Mouse (Mus musculus) left cerebral cortex, postnatal 36 days (tissue): ENCODE results near the gene Cd24a. TPM values are rescaled to one million over a fixed set of nuclear protein-coding genes. Genes with fewer than 3 reads are reported as not detected.

Experiments used
- DNase-seq, 2 experiments: peaks; one replicate each; pipeline ENCODE4 v3.0.0; 2021 to 2022; ENCODE audit warnings: low spot score in 2 of 2, mixed read lengths in 1 of 2
- intact Hi-C: fragments of 180-260 bp; cut with DNase I; formaldehyde crosslinking; loops from one replicate; pipeline ENCODE4 v1.15.1; 2025
- total RNA-seq, 2 experiments: library from RNA; stranded (reverse); gene quantifications; 2 replicates each; pipeline ENCODE4 v1.2.3; 2021

Cd24a gene
- total RNA-seq, 2 experiments from 2014 or later: 8.3 to 9.0 TPM

- intact Hi-C loops: no loop called here
- DNase-seq: no peak
Measured at GRCm38 (mm10) chr10:43619059-43619531, 41.0 kb downstream of the Cd24a start.

GRCm38 (mm10) chr10:43619939-43620338 is 41.9 kb downstream of the Cd24a start:
- no peak for DNase-seq
- intact Hi-C loops: no loop called here

DNA sequence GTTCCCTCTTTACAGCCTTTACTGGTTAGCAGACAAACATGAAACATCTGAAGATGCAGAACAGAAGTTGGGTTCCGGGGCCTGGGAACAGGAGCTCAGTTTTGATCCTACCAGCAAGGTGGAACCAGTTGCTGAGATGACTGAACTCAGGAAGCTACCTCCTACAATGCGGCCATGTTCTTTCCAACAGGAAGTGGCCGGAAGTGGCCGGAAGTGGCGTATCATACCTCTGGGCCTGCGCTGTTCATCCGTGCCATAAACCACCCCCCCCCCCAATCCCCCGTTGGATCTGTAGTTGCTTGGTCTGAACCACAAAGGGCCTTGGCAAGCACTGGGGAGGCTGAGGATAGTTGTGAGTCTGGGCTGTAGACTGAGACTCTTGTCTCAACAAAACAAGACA is 45.4 kb downstream of the Cd24a start:
- DNase-seq: no peak
- intact Hi-C loops: no loop called here

- intact Hi-C loops: no loop called here
- DNase-seq: no peak
Measured at GRCm38 (mm10) chr10:43624362-43624761, 46.3 kb downstream of the Cd24a start.

GRCm38 (mm10) chr10:43624791-43625398 is 46.8 kb downstream of the Cd24a start:
- no peak for DNase-seq
- intact Hi-C loops: no loop called here

DNA sequence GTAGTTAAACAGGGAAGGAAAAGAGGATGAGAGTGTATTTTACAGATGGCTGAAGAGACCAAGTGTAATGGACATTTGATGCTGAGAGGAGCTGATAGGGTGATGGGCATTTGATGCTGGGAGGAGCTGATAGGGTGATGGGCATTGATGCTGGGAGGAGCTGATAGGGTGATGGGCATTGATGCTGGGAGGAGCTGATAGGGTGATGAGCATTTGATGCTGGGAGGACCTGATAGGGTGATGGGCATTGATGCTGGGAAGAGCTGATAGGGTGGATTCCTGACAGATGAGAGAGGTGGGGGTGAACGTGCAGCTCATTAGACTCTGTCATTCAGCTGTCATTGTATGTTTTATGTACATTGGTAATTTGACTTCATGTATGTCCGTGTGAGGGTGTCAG is 47.5 kb downstream of the Cd24a start:
- intact Hi-C loops: no loop called here
- DNase-seq: no peak

GRCm38 (mm10) chr10:43629216-43629615 is 51.1 kb downstream of the Cd24a start:
- no peak for DNase-seq
- intact Hi-C loops: no loop called here

DNA sequence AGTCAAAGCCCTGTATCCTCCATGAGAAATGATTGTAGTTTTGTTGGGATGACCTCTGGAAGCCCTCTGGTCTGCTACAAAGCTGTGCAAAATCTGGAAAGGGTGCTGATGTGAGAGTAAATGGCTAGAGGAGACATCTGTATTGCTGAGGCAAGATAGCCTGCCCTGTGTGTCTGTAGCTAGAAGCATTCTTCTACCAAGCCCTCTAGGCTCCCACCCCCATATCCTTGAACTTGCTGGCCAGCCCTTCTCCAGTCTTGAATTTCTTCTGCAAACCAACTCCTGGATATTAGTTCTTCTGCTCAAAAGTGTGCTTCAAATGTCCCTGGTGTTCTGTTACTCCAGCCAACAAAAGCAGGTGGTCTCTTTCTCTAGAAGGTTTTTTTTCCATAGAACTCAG is 51.8 kb downstream of the Cd24a start:
- DNase-seq: no peak
- intact Hi-C loops: no loop called here

DNA sequence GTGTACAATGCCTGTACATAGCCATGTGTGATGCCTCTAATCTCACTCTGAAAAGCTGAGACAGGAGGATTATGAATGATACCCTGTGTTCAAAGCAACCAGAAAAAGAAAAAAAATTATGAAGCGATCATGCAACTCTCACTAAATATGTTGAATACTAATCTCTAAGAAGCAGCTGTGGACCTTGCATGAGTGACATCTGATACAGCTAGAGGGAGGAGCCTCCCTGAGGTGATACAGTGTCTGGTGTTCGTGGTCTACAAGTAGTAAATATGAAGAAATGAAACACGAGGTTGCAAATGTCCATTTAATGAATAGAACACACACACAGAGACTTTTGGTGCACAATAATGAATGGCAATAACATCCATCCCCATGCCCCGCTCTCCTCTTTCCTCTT is 52.5 kb downstream of the Cd24a start:
- DNase-seq: no peak
- intact Hi-C loops: no loop called here

GRCm38 (mm10) chr10:43631049-43631448 is 53.0 kb downstream of the Cd24a start:
- no peak for DNase-seq
- intact Hi-C loops: no loop called here

- intact Hi-C loops: no loop called here
Measured at GRCm38 (mm10) chr10:43631639-43632354, 53.7 kb downstream of the Cd24a start.

GRCm38 (mm10) chr10:43633117-43633516 is 55.0 kb downstream of the Cd24a start:
- intact Hi-C loops: no loop called here
- no peak for DNase-seq

More at GRCm38 (mm10) chr10:43631639-43632354, 53.7 kb downstream of the Cd24a start:
- no peak for DNase-seq

Other genes starting within 250 kb of the Cd24a start
- 1 to 10 TPM; 5.5 to 5.9 TPM for gene Bend3, start 99.5 kb upstream of the Cd24a start, total RNA-seq
- gene Gm9803, start 54.2 kb upstream of the Cd24a start, total RNA-seq: 10 to 100 TPM in 1 of 2 experiments, not detected in 1; 12.2 TPM
- 10 to 100 TPM; 38.7 to 39.9 TPM for gene 1700021F05Rik, start 37.3 kb upstream of the Cd24a start, total RNA-seq